17 mouse cellular contexts compared by ENCODE assay signal in genomic region chr2:28665818-28666217, GRCm38 (mm10). TPM values are rescaled to one million over a fixed set of nuclear protein-coding genes. Genes with fewer than 3 reads are reported as not detected.
"Had no signal": no experiment of that assay in that cellular context is flagged by ENCODE, and none has a peak within 500 bp of the region (broad histone marks: within the 10 kb centered on the region; RNA-seq: fewer than 3 reads in every experiment).

No protein-coding gene starts in this region.

- H3K4me2 ChIP-seq: lung, embryonic 15.5 days; midbrain, embryonic 11.5 days; midbrain, embryonic 13.5 days; midbrain, embryonic 15.5 days; neural tube, embryonic 12.5 days; stomach, embryonic 15.5 days had no signal

- H3K9ac ChIP-seq: liver, postnatal 0 days; lung, embryonic 15.5 days; midbrain, embryonic 13.5 days; midbrain, embryonic 15.5 days; neural tube, embryonic 12.5 days; stomach, embryonic 15.5 days had no signal

- H3K4me1 ChIP-seq: lung, embryonic 15.5 days; midbrain, embryonic 13.5 days; midbrain, embryonic 15.5 days; neural tube, embryonic 12.5 days; stomach, embryonic 15.5 days had no signal

- H3K27me3 ChIP-seq: lung, embryonic 15.5 days; midbrain, embryonic 13.5 days; midbrain, embryonic 15.5 days; neural tube, embryonic 12.5 days; stomach, embryonic 15.5 days had no signal

- H3K27ac ChIP-seq: lung, embryonic 15.5 days; midbrain, embryonic 13.5 days; midbrain, embryonic 15.5 days; neural tube, embryonic 12.5 days; stomach, embryonic 15.5 days had no signal

- DNase-seq: liver, postnatal 0 days; lung, adult 2 months; lung, postnatal 14 days; lung, postnatal 4 days; right cerebral cortex, postnatal 14 days; thymus, adult 18-20 months; thymus, postnatal 14 days; thymus, postnatal 36 days had no signal

- H3K9me3 ChIP-seq: lung, embryonic 15.5 days; midbrain, embryonic 13.5 days; midbrain, embryonic 15.5 days; neural tube, embryonic 12.5 days; stomach, embryonic 15.5 days had no signal

- H3K4me3 ChIP-seq: lung, embryonic 15.5 days; midbrain, embryonic 13.5 days; midbrain, embryonic 15.5 days; neural tube, embryonic 12.5 days; stomach, embryonic 15.5 days had no signal

- ATAC-seq: liver, postnatal 0 days; lung, postnatal 0 days; midbrain, embryonic 13.5 days; midbrain, embryonic 15.5 days had no signal

RNA-seq across cellular contexts. Expression of gene Gfi1b, which starts 44.0 kb away (rescaled TPM):
- polyA plus RNA-seq: midbrain, embryonic 15.5 days; midbrain, postnatal 0 days; neural tube, embryonic 14.5 days had no signal
